Mouse (Mus musculus) MEL (cell line): ENCODE results near the gene Dnah10. TPM values are rescaled to one million over a fixed set of nuclear protein-coding genes. Genes with fewer than 3 reads are reported as not detected.

ENCODE experiments used
- DNase-seq: peaks from one replicate; pipeline ENCODE4 v3.0.0; 2011; ENCODE audit warnings: low read depth, low spot score
- H3K27ac ChIP-seq: 2 replicates; pipeline ENCODE4 v1.5.1; 2012; ENCODE audit warnings: low read depth, mild to moderate bottlenecking, control low read depth, low read length, moderate library complexity; ENCODE audit not compliant: control insufficient read depth
- H3K27me3 ChIP-seq, 2 experiments: fragments of 150-350 bp in 1 of 2; sonication (generic) in 1 of 2; 2 replicates each; pipeline ENCODE4 v1.6.1; 2012; ENCODE audit warnings: low read length in 2 of 2, mild to moderate bottlenecking in 2 of 2, improper control_type of control experiment in 1 of 2, moderate library complexity in 1 of 2; ENCODE audit not compliant: insufficient read depth in 2 of 2, control insufficient read depth in 1 of 2
- H3K36me3 ChIP-seq, 2 experiments: 2 replicates each; pipeline ENCODE4 v1.6.1; 2012 to 2014; ENCODE audit warnings: low read length in 2 of 2, improper control_type of control experiment in 1 of 2, inconsistent platforms in 1 of 2, mild to moderate bottlenecking in 1 of 2; ENCODE audit not compliant: insufficient read depth in 2 of 2, control insufficient read depth in 1 of 2
- H3K4me1 ChIP-seq, 2 experiments: fragments of 150-350 bp in 1 of 2; sonication (generic) in 1 of 2; 2 replicates each; pipeline ENCODE4 v1.6.1; 2012; ENCODE audit warnings: low read length in 2 of 2, improper control_type of control experiment in 1 of 2, mild to moderate bottlenecking in 1 of 2; ENCODE audit not compliant: insufficient read depth in 2 of 2, control insufficient read depth in 1 of 2
- H3K4me3 ChIP-seq, 2 experiments: fragments of 150-350 bp in 1 of 2; sonication (generic) in 1 of 2; 2 replicates each; pipeline ENCODE4 v1.5.1; 2012; ENCODE audit warnings: low read depth in 2 of 2, low read length in 2 of 2, mild to moderate bottlenecking in 2 of 2, moderate library complexity in 2 of 2, control low read depth in 1 of 2, improper control_type of control experiment in 1 of 2; ENCODE audit not compliant: control insufficient read depth in 1 of 2, insufficient read depth in 1 of 2
- H3K79me2 ChIP-seq: 2 replicates; pipeline ENCODE4 v1.6.1; 2012; ENCODE audit warnings: mild to moderate bottlenecking, low read length, moderate library complexity; ENCODE audit not compliant: control insufficient read depth, poor library complexity, insufficient read depth
- H3K9ac ChIP-seq: 2 replicates; pipeline ENCODE4 v1.6.1; 2012; ENCODE audit warnings: low read depth, mild to moderate bottlenecking, control low read depth, low read length, moderate library complexity; ENCODE audit not compliant: control insufficient read depth, poor library complexity, severe bottlenecking
- H3K9me3 ChIP-seq: fragments of 150-350 bp; sonication (generic); replicated peaks from 2 replicates; pipeline ENCODE4 v1.6.1; 2012; ENCODE audit warnings: mild to moderate bottlenecking, low read length, improper control_type of control experiment, moderate library complexity; ENCODE audit not compliant: insufficient read depth
- BHLHE40 ChIP-seq: IDR thresholded peaks from 2 replicates; pipeline ENCODE4 v1.6.1; 2012; ENCODE audit warnings: low read depth, mild to moderate bottlenecking, inconsistent platforms, low read length, improper control_type of control experiment, borderline replicate concordance
- CHD1 ChIP-seq: IDR thresholded peaks from 2 replicates; pipeline ENCODE4 v1.6.1; 2012; ENCODE audit warnings: low read depth, mild to moderate bottlenecking, inconsistent platforms, low read length, improper control_type of control experiment
- CTCF ChIP-seq, 3 experiments: IDR thresholded peaks in 2 of 3; conservative IDR thresholded peaks in 1 of 3; 2 replicates each; pipeline ENCODE4 v1.5.1; 2011 to 2012; ENCODE audit warnings: low read length in 3 of 3, low read depth in 2 of 3, mild to moderate bottlenecking in 2 of 3, improper control_type of control experiment in 1 of 3, inconsistent platforms in 1 of 3, mixed read lengths in 1 of 3, moderate library complexity in 1 of 3; ENCODE audit not compliant: control insufficient read depth in 1 of 3, insufficient read depth in 1 of 3, poor library complexity in 1 of 3, severe bottlenecking in 1 of 3
- E2F4 ChIP-seq: IDR thresholded peaks from 2 replicates; pipeline ENCODE4 v1.6.1; 2011; ENCODE audit warnings: low read depth, low read length, improper control_type of control experiment, borderline replicate concordance
- ELF1 ChIP-seq: IDR thresholded peaks from 2 replicates; pipeline ENCODE4 v1.6.1; 2014; ENCODE audit warnings: low read depth, mild to moderate bottlenecking, inconsistent platforms, low read length, improper control_type of control experiment, moderate library complexity
- EP300 ChIP-seq, 2 experiments: IDR thresholded peaks; 2 replicates each; pipeline ENCODE4 v1.6.1; 2011; ENCODE audit warnings: improper control_type of control experiment in 2 of 2, low read length in 2 of 2, low read depth in 1 of 2, mild to moderate bottlenecking in 1 of 2
- ETS1 ChIP-seq: IDR thresholded peaks from 2 replicates; pipeline ENCODE4 v1.6.1; 2012; ENCODE audit warnings: low read depth, mild to moderate bottlenecking, inconsistent platforms, low read length, improper control_type of control experiment, moderate library complexity
- GATA1 ChIP-seq: IDR thresholded peaks from 2 replicates; pipeline ENCODE4 v1.6.1; 2011; ENCODE audit warnings: low read depth, low read length, improper control_type of control experiment
- HCFC1 ChIP-seq: IDR thresholded peaks from 2 replicates; pipeline ENCODE4 v1.6.1; 2012; ENCODE audit warnings: low read depth, mild to moderate bottlenecking, inconsistent platforms, low read length, improper control_type of control experiment, moderate library complexity
- JUND ChIP-seq: IDR thresholded peaks from 2 replicates; pipeline ENCODE4 v1.6.1; 2011; ENCODE audit warnings: low read depth, mild to moderate bottlenecking, improper control_type of control experiment, low read length
- KAT2A ChIP-seq: conservative IDR thresholded peaks from 2 replicates; pipeline ENCODE4 v1.6.1; 2012; ENCODE audit warnings: low read depth, low read length, improper control_type of control experiment, inconsistent platforms
- MAX ChIP-seq: IDR thresholded peaks from 2 replicates; pipeline ENCODE4 v1.6.1; 2011; ENCODE audit warnings: low read length, improper control_type of control experiment
- MAZ ChIP-seq: IDR thresholded peaks from 2 replicates; pipeline ENCODE4 v1.6.1; 2012; ENCODE audit warnings: low read depth, mild to moderate bottlenecking, inconsistent platforms, low read length, improper control_type of control experiment
- MXI1 ChIP-seq: IDR thresholded peaks from 2 replicates; pipeline ENCODE4 v1.6.1; 2011; ENCODE audit warnings: mild to moderate bottlenecking, low read depth, low read length, improper control_type of control experiment
- MYB ChIP-seq: IDR thresholded peaks from 2 replicates; pipeline ENCODE4 v1.6.1; 2011; ENCODE audit warnings: mild to moderate bottlenecking, low read depth, low read length, improper control_type of control experiment
- MYC ChIP-seq: IDR thresholded peaks from 2 replicates; pipeline ENCODE4 v1.6.1; 2011; ENCODE audit warnings: low read depth, mild to moderate bottlenecking, low read length, improper control_type of control experiment, moderate library complexity
- NELFE ChIP-seq: IDR thresholded peaks from 2 replicates; pipeline ENCODE4 v1.6.1; 2011; ENCODE audit warnings: low read depth, low read length, improper control_type of control experiment
- NRF1 ChIP-seq: IDR thresholded peaks from 2 replicates; pipeline ENCODE4 v1.6.1; 2014; ENCODE audit warnings: low read depth, mild to moderate bottlenecking, inconsistent platforms, low read length, improper control_type of control experiment, moderate library complexity; ENCODE audit not compliant: poor library complexity, insufficient read depth, severe bottlenecking
- POLR2A ChIP-seq, 2 experiments: IDR thresholded peaks; 2 replicates each; pipeline ENCODE4 v1.6.1; 2011 to 2012; ENCODE audit warnings: low read length in 2 of 2, mild to moderate bottlenecking in 2 of 2, control low read depth in 1 of 2, improper control_type of control experiment in 1 of 2, low read depth in 1 of 2, moderate library complexity in 1 of 2; ENCODE audit not compliant: control insufficient read depth in 1 of 2, insufficient read depth in 1 of 2, poor library complexity in 1 of 2
- POLR2AphosphoS5 ChIP-seq: IDR thresholded peaks from 2 replicates; pipeline ENCODE4 v1.6.1; 2012; ENCODE audit warnings: low read depth, borderline replicate concordance, mild to moderate bottlenecking, inconsistent platforms, low read length, moderate library complexity, mixed read lengths
- RAD21 ChIP-seq: IDR thresholded peaks from 2 replicates; pipeline ENCODE4 v1.6.1; 2011; ENCODE audit warnings: mild to moderate bottlenecking, low read depth, low read length, improper control_type of control experiment
- RCOR1 ChIP-seq: IDR thresholded peaks from 2 replicates; pipeline ENCODE4 v1.6.1; 2012; ENCODE audit warnings: low read depth, mild to moderate bottlenecking, inconsistent platforms, low read length, improper control_type of control experiment
- SMC3 ChIP-seq: IDR thresholded peaks from 2 replicates; pipeline ENCODE4 v1.6.1; 2011; ENCODE audit warnings: low read depth, low read length, improper control_type of control experiment
- TAL1 ChIP-seq: IDR thresholded peaks from 2 replicates; pipeline ENCODE4 v1.6.1; 2012; ENCODE audit warnings: mild to moderate bottlenecking, inconsistent platforms, low read length, moderate library complexity, mixed read lengths
- TBP ChIP-seq: IDR thresholded peaks from 2 replicates; pipeline ENCODE4 v1.8.0; 2011; ENCODE audit warnings: low read depth, low read length, improper control_type of control experiment
- TCF12 ChIP-seq: IDR thresholded peaks from 2 replicates; pipeline ENCODE4 v1.6.1; 2014; ENCODE audit warnings: low read depth, mild to moderate bottlenecking, inconsistent platforms, low read length, improper control_type of control experiment, moderate library complexity
- USF1 ChIP-seq: IDR thresholded peaks from 2 replicates; pipeline ENCODE4 v1.6.1; 2014; ENCODE audit warnings: low read depth, mild to moderate bottlenecking, inconsistent platforms, low read length, improper control_type of control experiment, moderate library complexity
- USF2 ChIP-seq, 2 experiments: IDR thresholded peaks; 2 replicates each; pipeline ENCODE4 v1.6.1; 2011 to 2012; ENCODE audit warnings: improper control_type of control experiment in 2 of 2, low read length in 2 of 2, borderline replicate concordance in 1 of 2, inconsistent platforms in 1 of 2, low read depth in 1 of 2, mild to moderate bottlenecking in 1 of 2; ENCODE audit not compliant: insufficient read depth in 1 of 2
- ZC3H11A ChIP-seq: IDR thresholded peaks from 2 replicates; pipeline ENCODE4 v1.6.1; 2012; ENCODE audit warnings: low read depth, mild to moderate bottlenecking, inconsistent platforms, low read length, improper control_type of control experiment
- polyA plus RNA-seq, 2 experiments: library from polyadenylated mRNA; stranded (reverse) in 1 of 2; unstranded in 1 of 2; fragments of >175 nt in 1 of 2; fragments of >200 nt in 1 of 2; gene quantifications; 2 replicates each; pipeline versions ENCODE4 v1.2.1 to v1.2.4; 2012; ENCODE audit warnings: low replicate concordance in 2 of 2, low read depth in 1 of 2; ENCODE audit not compliant: insufficient read length in 2 of 2, insufficient read depth in 1 of 2, missing spikeins in 1 of 2
- total RNA-seq: library from RNA; depleted of rRNA; stranded (reverse); fragments of 300-350 nt; gene quantifications from 2 replicates; pipeline ENCODE4 v1.2.3, GENCODE M21; 2012

The Dnah10 gene
- total and polyA plus RNA-seq, 3 experiments, result 0.04 to 0.11 TPM; not detected in 1

- Histone ChIP-seq H3K27ac (no peak overlapping the region), H3K9me3 (no peaks in the 10 kb centered on the region), H3K79me2 (no peaks in the 10 kb centered on the region), H3K4me1 (no peaks in the 10 kb centered on the region), H3K36me3 (no peaks in the 10 kb centered on the region), H3K4me3 (no peak overlapping the region), H3K27me3 (no peaks in the 10 kb centered on the region), H3K9ac (no peak overlapping the region)
- DNase-seq, result no peak
- TF ChIP-seq POLR2AphosphoS5 (no peak), ELF1 (no peak), MAX (no peak), E2F4 (no peak), HCFC1 (no peak), USF1 (no peak), TAL1 (no peak), JUND (no peak), MYC (no peak), MXI1 (no peak), CHD1 (no peak), CTCF (IDR thresholded peaks at IDR 0.05 in 2 of 3, conservative IDR thresholded peaks at IDR 0.05 in 1 of 3; ENCODE audit: control insufficient read depth in 1 of 3, insufficient read depth in 1 of 3, low read depth in 2 of 3, low read length in 3 of 3, poor library complexity in 1 of 3, severe bottlenecking in 1 of 3) (no peak), NRF1 (no peak), RAD21 (no peak), KAT2A (no peak), GATA1 (no peak), TBP (no peak), MAZ (no peak), MYB (no peak), TCF12 (no peak)
Observed at GRCm38 (mm10) chr5:124812466-124812865, 87.6 kb downstream of the Dnah10 start.

GRCm38 (mm10) chr5:124814797-124815196 is 89.9 kb downstream of the Dnah10 start:
- Histone ChIP-seq H3K79me2 (no peaks in the 10 kb centered on the region), H3K4me3 (no peak overlapping the region), H3K27ac (no peak overlapping the region)
- TF ChIP-seq JUND (no peak), RAD21 (no peak), CTCF (IDR thresholded peaks at IDR 0.05 in 2 of 3, conservative IDR thresholded peaks at IDR 0.05 in 1 of 3; ENCODE audit: control insufficient read depth in 1 of 3, insufficient read depth in 1 of 3, low read depth in 2 of 3, low read length in 3 of 3, poor library complexity in 1 of 3, severe bottlenecking in 1 of 3) (no peak), POLR2A (IDR thresholded peaks at IDR 0.05; ENCODE audit: control insufficient read depth in 1 of 2, insufficient read depth in 1 of 2, low read depth in 1 of 2, low read length in 2 of 2, poor library complexity in 1 of 2) (no peak), RCOR1 (no peak), NELFE (no peak), USF1 (no peak), GATA1 (no peak), NRF1 (no peak), SMC3 (no peak), BHLHE40 (no peak), TCF12 (no peak), KAT2A (no peak), ETS1 (no peak), TBP (no peak), ZC3H11A (no peak), USF2 (IDR thresholded peaks at IDR 0.05; ENCODE audit: borderline replicate concordance in 1 of 2, insufficient read depth in 1 of 2, low read depth in 1 of 2, low read length in 2 of 2) (no peak), EP300 (IDR thresholded peaks at IDR 0.05; ENCODE audit: low read depth in 1 of 2, low read length in 2 of 2) (no peak)
- TF ChIP-seq, all 39 proteins: peak for 0
- no peaks in the 10 kb centered on the region for H3K9me3 ChIP-seq
- H3K36me3 ChIP-seq, result no peaks in the 10 kb centered on the region
- H3K4me1 ChIP-seq, result no peaks in the 10 kb centered on the region
- no peak for DNase-seq
- no peaks in the 10 kb centered on the region for H3K27me3 ChIP-seq
- H3K9ac ChIP-seq, result no peak overlapping the region
